Mouse (Mus musculus) cerebellum, adult 11-12 months (tissue): ENCODE data around the gene Eif4enif1.
"Not testable (repeated sequence)": the region's sequence is repeated elsewhere in the genome, so short reads cannot be mapped to it uniquely, and the experiment has no call there.

ENCODE experiments used
- DNase-seq: peaks from one replicate; pipeline ENCODE4 v3.0.0; 2022

The Eif4enif1 gene

DNA sequence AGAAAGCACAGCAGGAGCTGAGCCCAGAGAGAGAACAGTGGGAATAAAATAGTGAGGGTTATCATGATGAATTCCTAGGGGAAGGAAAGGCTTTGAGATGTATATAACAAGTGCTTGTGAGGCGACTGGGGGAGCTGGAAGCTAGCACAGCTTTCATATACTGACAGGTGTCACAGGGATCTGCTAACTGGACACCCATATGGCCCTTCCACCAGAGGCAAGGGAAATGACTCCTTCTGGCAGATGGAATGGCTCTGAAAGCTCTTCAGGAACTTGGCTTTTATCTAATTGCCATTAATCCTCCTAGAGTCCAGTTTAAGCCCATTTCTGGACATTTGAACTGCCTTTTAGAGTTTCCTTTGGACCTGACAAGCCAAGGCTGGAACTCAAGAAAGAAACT is 20.2 kb upstream of the Eif4enif1 start:
- DNase-seq: not testable (repeated sequence)

DNA sequence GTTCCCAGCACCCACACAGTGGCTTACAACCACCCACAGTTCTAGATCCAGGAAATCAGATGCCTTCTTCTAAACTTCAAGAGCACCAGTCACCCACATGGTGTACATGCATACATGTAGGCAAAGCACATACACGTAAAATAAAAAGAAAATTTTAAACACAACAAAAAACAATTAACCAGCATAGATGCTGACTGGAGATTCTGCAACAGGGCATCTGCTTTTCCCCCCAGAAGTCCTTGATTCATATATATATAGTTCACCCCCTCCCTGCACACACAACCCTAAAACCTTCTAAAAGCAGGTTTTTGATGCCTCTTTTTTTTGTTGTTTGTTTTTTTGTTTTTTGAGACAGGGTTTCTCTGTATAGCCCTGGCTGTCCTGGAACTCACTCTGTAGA is 19.5 kb upstream of the Eif4enif1 start:
- not testable (repeated sequence) for DNase-seq

DNA sequence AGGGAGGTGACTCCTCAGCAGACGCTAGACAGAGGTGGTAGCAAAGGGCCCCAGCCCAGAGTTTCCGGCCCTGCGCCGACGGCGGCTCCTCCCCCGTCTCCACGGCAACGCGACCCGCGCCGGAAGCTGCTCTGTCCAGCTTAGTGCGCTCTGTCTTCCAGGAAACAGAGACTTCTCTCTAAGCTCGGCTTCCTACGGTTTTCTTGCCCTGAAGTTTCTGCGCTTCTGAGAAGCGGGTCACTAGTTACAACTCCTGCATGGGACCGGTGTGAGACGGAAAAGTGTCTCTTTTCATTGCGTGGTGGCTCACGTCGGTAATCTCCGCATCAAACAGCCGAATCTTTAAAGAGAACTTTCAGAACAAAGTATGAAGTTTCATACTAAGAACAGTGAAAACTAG is 8.8 kb upstream of the Eif4enif1 start, which contains the start of gene Sfi1:
Sfi1 (minus strand) TSS at position 101 of the 400 bp plus-strand sequence.
- DNase-seq: no peak

DNA sequence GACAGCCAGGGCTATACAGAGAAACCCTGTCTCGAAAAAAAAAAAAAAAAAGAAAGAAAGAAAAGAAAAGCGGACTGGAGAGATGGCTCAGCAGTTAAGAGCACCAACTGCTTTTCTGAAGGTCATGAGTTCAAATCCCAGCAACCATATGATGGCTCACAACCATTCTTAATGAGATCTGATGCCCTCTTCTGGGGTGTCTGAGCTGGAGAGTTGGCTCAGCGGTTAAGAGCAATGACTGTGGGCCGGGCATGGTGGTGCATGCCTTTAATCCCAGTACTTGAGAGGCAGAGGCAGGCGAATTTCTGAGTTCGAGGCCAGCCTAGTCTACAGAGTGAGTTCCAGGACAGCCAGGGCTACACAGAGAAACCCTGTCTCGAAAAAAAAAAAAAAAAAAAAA is 1.6 kb upstream of the Eif4enif1 start:
- DNase-seq: peak; percentile 44

DNA sequence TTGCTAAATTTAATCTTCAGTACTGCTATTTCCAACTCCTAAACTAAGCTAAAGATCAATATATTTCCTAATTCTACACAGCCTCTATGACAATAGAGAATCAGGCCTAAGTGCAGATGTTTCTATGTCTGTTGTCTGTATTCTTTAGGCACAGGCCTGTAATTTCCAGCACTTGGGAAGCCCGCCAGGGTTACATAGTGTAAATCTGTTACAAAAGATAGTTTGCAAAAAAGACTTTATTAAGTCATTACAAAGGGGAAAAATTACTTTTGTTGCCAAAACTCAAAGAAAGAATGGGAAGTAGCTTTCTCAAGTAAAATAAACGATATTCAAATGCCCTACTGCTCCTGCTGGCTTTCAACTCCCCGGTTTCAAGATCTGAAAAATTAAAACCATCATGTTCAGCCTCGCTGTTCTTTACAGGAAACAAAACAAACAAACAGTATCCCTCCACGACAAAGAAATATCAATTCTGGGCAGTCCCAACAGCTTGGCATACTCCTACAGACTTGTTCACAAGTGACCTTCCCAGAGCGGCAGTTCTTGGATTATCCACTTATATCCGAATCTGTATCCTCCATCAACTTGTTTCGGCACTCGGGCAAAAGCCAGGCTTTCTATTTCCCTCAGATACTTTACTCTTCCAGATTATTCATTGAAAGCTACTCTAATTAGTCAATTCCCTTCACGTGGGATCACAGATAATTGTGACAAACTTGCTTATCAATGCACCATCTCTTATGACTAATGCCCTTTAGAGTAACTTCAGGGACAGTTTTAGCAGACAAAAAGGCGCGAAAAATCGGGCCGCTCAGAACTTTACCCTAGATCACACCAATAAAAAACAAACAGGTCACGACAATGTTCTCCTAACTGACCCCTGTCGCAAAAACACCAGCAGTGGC is 614 bp upstream of the Eif4enif1 start:
- peak; percentile 55 for DNase-seq

DNA sequence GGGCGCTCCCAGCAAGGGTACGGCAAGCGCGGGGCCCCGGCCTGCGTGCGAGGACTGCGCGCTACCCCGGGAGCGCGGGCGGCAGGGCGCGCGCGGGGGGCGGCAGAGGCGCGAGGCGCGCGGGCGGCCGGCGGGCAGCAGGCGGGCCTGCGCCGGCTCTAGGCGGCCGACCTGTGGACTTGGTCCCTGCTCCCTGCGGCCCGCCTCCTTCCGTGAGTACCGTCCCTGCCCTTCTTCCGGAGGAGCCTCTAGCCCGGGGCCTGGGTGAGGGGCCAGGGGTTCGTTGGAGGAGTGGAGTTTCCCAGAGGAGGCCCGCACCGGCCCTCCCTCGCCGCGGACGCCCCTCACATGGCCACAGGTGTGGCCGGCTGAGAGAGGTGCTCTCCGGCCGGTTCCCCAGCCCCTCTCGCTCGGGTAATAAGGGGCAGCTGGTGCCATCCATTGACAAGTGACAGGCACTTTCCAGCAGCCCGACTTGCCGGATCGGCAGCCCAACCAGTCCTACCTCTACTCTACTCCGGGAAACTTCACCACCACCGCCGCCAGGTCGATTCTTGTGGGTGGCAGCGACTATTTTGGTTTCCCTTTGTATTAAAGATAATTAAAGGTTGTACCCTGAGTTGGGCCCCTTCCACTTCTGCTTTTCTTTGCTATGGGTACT is 719 bp downstream of the Eif4enif1 start:
- DNase-seq: peak; percentile 77

DNA sequence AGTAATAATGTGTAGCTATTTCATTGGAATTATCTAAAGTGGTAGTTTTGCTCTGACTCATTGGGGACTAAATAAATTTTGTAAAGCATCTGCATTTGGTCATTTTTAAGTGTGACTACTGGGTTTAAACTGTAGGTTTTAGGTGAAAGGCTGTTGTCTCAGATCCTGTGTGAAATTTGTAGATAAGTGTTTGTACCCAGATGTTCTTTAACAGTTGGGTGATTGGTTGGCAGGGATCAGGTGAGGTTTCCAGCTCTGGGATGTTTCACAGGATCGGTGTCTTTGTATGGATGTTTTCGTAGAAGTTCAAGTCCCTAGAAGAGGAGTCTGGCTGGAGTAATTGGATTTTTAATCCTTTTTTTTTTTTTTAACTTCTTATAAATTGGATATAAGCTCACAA is 1.6 kb downstream of the Eif4enif1 start:
- no peak for DNase-seq

DNA sequence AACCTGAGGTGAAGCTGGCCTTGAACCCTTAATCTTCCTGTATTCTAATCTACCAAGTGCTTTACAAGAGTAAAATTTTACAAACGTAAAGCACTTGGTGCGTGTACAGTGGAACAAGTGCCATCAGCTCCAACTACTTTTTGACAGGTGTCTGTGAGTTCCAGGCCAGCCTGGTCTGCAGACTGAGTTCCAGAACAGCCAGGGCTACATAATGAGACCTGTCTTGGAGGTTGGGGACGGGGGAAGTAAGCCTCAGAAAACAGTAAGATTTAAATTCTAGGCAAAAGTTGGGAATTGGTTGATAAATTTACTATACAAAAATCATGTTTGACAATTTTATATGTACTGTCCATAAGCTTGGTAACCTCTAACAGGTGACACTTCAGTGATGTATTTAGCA is 3.0 kb downstream of the Eif4enif1 start:
- no peak for DNase-seq

DNA sequence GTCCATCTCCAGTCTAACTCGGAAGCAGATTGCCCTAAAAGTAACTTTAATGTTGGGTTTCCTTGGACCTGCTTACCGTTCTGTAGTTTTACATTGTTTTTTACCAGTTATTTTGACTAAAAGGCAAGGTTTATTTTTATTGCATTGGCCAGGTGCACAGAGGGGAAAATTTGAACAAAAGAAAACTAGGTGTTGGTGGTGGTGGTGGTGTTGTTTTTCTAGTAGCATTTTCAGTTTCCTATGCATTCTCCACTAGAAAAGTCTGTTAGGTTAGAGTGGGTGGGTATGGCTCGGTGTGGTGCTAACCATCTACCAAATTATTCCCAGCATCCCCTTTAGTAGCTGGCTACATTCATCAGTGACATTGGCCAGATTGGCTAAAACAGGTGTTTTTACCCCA is 4.6 kb downstream of the Eif4enif1 start:
- no peak for DNase-seq

DNA sequence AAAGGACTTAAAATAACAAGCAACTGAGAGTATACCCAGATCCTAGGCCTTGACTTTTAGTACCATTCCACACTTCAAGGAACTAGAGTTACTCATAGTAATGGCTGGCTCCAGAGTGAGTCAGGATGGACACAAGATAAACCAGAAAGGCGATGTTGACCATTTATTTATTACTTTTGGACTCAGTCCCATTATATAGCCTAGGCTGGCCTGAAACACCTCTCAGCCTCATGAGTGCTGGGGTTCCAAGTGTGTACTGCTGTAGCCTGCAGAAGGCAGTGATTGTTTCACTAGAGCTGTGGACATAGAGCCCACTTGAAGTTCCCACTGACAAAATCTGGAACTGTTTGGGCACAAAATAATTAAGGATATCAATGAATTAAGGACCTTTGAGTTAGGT is 10.3 kb downstream of the Eif4enif1 start:
- no peak for DNase-seq

DNA sequence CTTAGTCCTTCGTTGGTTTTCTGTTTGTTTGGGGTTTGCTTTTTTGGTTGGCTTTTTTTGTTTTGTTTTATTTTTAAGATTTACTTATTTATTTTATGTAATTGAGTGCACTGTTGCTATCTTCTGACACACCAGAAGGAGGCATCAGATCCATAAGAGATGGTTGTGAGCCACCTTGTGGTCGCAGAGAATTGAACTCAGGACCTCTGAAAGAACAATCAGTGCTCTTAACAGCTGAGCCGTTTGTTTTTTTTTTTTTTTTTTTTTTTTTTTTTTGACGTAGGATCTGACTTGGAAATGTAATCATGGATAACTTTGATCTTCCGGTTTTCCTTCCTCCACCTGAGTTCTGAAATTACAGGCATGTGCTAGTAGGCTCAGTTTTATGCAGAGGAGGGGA is 20.9 kb downstream of the Eif4enif1 start:
- no peak for DNase-seq

DNA sequence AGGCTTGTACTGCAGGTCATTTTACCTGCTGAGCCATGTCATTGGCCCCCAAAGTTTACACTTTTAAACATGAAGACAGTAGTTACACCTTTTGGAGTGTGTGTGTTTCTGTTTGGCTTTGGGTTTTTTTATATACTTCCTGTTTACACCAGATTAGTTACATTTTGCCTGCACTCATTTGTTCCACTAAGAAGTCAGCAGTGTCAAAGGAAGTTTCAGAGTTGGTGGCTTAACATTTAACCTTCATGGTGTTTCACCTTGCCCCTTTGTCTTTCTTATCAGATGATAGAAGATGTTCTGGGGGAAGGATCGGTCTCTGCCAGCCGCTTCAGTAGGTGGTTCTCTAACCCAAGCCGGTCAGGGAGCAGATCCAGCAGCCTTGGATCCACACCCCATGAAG is 24.9 kb downstream of the Eif4enif1 start:
- DNase-seq: no peak

DNA sequence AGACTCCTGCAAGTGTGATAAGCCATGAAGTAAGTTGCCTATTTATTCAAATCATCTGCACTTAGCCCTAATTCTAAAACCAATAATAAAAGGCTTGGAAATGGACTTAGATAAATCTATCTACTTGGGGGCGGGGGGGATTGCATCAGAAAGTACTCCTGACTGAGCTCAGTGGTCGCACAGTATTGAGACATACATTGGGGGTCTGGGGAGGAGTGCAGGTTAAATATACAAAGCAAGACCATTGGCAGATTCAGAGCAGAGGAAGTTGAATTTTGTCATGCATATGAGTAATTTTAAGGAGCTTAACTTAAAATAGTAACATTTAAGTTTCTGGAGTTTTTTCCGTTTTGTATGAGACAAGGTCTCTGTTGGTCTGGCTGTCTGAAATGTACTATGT is 30.1 kb downstream of the Eif4enif1 start:
- DNase-seq: no peak

DNA sequence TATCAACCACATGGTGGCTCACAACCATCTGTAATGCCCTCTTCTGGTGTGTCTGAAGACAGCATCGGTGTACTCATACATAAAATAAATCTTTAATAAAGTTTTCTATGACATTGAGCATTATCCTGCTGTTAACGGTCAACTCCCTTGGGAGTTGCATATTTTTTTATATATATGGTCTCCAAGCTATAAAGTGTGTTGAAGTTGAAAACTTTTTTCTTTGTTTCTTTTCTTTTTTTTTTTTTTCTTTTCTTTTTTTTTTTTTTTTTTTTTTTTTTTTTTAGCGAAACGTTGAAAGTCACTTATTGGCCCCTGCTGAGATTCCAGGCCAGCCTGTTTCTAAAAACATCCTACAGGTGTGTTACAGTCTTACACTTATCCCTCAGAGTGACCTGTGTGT is 31.5 kb downstream of the Eif4enif1 start:
- no peak for DNase-seq

DNA sequence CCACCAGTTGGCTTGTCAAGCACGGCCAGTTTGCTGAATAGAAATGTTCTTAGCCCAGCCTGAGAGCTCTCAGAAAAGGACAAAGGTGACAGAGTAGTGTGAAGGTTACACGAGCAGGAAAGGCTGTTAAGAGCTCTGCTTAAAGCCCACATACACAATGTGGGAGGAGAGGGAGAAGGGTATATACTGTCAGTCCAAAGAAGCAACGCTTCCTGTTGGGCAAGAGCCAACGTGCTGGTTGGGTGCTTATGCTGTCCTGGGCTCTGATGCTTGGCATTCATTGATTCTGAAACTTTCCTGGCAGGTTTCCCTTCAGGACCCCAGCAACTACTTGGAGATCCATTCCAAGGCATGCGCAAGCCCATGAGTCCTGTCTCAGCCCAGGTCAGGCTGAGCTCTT is 33.1 kb downstream of the Eif4enif1 start:
- no peak for DNase-seq

DNA sequence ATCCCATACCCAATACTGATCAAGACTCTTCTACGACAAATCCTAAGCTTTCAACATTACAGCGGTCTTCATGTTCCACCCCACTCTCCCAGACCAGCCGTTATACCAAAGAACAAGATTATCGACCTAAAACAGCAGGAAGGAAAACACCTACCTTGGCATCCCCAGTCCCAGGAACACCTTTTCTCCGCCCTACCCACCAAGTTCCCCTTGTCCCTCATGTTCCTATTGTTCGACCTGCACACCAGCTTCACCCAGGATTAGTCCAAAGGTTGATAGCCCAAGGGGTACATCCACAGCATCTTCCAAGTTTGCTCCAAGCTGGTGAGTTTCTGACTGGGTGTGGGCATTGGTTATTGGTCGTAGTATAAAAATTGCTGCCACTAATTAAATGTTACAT is 40.2 kb downstream of the Eif4enif1 start:
- no peak for DNase-seq

DNA sequence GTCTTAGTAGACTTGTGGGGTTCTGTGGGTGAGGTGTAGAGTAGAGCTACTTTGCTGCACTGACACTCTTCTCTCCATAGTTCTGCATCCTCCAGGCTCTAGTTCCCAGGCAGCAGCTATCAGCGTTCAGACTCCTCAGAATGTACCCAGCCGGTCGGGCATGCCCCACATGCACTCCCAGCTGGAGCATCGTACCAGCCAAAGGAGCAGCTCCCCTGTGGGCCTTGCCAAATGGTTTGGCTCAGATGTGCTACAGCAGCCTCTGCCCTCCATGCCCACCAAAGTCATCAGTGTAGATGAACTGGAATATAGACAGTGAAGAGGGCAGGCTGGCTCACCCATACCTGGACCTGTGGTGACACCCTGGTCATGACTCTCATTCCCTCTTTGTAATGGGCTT is 41.6 kb downstream of the Eif4enif1 start:
- DNase-seq: peak; percentile 36

DNA sequence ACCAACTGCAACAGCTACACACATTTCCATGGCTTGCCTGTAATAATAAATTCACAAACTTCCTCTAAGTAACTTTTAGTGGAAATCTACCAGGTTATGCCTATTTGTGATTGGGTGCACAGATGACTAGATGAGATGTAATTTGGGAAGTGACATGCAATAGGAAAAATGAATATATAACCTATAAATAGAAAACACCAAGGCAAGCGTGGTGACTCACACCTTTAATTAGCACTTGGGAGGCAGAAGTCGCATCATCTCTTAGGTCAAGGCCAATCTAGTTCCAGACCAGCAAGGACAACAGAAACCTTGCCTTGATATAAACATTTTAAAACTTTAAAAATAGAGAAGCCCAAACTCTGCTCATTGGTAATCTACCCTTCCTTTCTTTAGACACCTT is 45.2 kb downstream of the Eif4enif1 start:
- no peak for DNase-seq

DNA sequence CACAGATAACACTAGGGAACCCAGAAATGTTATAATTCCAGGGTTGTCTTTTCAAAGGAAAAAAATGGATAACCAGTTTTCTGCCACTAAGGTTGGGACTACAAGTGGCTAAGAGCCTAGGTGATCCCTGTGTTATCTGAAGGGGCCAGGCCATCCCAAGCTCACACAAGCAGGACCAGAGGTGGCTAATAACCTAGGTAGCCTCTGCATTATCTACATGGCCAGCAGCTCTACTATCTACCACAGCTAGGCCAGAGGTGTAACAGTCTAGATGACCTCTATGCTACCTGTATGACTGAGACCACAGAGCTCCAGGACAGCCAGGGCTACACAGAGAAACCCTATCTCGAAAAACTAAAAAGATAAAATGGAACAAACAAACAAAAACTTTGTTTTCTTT is 57.3 kb downstream of the Eif4enif1 start:
- DNase-seq: no peak

DNA sequence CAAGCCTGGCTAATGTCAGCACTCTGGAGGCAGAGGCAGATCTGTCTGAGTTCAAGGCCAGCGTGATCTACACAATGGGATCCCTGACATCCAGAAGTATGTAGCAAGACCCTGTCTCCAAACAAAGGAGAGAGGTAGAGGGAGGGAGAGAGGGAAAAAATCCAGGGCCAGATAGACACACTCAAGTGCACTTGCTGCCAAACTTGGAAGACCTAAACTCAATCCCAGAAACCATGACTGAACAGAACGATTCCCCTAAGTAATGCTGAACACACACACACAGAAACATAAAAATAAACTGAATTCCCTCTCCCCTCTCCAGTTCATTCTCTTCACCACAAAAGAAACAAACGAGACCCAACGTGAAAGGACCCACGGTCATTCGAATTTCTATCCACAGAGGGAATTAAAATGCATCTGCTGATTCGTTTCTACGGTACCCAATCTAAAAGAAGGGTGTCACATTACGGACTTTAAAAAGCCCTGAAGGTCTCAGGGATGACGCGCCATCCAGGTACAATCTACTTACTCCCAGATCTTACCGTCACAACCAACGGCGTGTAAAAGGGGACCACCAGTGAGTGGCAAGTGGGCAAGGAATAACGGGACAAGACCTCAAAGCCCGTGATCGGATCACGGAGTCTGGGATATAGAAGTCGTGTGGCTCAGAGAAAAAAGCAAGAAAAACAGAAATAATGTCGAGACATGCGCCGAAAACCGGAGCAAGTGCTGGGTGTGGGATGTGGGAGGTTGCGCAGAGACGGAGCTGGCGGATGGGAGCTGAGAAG is 63.3 kb downstream of the Eif4enif1 start:
- no peak for DNase-seq

DNA sequence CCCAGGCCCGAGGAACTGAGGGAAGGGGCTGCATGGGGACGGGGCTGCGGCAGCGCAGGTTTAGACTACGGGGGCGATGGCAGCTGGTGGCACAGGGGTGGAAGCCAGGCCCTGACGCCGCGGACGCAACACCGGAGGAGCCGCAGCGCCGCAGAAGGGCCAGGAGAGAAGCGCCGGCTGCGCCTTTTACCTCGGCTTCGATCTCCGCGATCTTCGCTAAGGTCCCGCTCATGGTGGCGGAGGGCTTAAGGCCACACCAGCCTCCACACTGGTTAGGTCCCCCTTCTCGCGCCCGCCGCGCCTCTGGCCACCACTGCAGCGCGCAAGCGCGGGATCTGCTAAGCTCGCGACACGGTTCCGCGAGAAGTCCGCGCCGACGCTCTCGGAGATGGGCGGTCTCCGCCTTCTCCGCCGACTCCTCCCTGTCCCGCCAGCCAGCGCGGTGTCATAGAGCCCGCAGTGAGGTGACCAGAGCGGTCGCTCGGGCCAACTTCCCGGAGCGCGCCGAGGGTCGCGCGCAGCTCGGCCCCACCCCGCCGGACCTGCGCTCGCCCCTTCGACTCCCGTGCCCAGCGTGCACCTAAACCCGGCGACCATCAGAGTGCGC is 64.0 kb downstream of the Eif4enif1 start, which contains the start of gene Drg1:
Drg1 (minus strand) TSS at position 337 of the 607 bp plus-strand sequence.
- DNase-seq: peak; percentile 94

DNA sequence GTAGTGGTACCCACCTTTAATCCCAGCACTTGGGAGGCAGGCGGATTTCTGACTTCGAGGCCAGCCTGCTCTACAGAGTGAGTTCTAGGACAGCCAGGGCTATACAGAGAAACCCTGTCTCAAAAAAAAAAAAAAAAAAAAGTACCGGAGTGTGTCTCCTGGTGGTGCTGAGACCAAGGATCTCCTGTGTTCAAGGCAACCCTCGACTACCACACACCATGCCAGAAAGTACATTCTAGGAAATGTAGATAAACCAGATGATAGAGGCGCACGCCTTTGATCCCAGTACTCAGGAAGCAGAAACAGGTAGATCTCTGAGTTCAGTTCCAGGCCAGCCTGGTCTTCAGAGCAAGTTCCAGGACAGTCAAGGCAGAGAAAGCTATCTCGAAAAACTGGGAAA is 64.9 kb downstream of the Eif4enif1 start:
- DNase-seq: no peak

DNA sequence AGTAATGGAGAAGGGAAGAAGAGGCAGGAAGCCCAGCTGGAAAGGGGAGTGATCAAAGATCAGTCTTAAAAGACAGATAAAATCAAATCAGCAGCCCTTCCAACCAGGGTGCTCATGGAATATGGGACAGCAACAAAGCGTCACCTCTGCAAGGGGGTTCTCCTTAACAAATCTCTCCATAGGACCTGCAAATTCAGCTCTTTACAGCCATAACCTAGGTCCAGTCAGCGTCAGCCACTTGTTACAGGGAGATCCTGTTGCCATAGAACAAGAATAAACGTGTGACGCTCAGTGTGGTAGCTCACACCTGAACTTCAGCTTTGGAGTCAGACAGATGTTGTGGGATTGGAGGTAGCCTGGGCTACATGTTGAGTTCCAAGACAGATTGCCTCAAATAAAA is 67.0 kb downstream of the Eif4enif1 start:
- DNase-seq: no peak
